Mouse (Mus musculus): ENCODE results near the gene Mettl6. TPM values are rescaled to one million over a fixed set of nuclear protein-coding genes. Genes with fewer than 3 reads are reported as not detected.

The Mettl6 gene
- total and polyA plus RNA-seq, 3 experiments: 35.6 to 39.2 TPM; not detected in 1

DNA sequence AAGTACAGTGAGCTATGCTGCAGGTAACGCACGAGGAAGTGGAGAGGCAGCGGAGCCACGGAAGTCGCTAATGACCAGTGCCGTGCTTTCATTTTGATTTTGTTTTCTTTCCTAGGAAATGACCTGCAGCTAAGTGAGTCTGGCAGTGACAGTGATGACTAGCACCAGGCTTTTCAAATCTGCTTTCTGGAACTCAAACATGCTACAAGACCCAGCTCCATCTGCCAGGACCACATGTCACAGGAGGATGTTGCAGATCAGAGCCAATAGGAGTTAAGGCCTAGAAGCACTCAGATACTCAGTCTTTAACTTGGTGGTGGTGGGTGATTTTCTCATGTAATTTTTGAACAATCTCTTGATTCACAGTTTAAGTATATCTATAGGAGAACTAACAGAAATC, 11.6 kb upstream of the Mettl6 start:
- H3K27ac ChIP-seq (ENCODE audit: control insufficient read depth, low read depth, low read length): no peak overlapping the region
- H3K4me1 ChIP-seq (ENCODE audit: control insufficient read depth in 1 of 2, insufficient read depth in 2 of 2, low read length in 2 of 2): no peaks in the 10 kb centered on the region
- H3K79me2 ChIP-seq (ENCODE audit: control insufficient read depth, insufficient read depth, low read length, poor library complexity): no peaks in the 10 kb centered on the region
- H3K27me3 ChIP-seq (ENCODE audit: control insufficient read depth in 1 of 2, insufficient read depth in 2 of 2, low read length in 2 of 2): no peaks in the 10 kb centered on the region
- no peak overlapping the region for H3K9ac ChIP-seq (ENCODE audit: control insufficient read depth, low read depth, low read length, poor library complexity, severe bottlenecking)
- TF ChIP-seq MEF2A (IDR thresholded peaks at IDR 0.05; ENCODE audit: extremely low read depth, insufficient replicate concordance, low read depth, low read length, poor library complexity, severe bottlenecking) (no peak), USF1 (IDR thresholded peaks at IDR 0.05; ENCODE audit: low read depth, low read length) (no peak), ZKSCAN1 (IDR thresholded peaks at IDR 0.05; ENCODE audit: low read depth, low read length) (no peak), MXI1 (IDR thresholded peaks at IDR 0.05; ENCODE audit: low read depth, low read length) (no peak), TBP (IDR thresholded peaks at IDR 0.05; ENCODE audit: low read depth, low read length) (no peak), EP300 (IDR thresholded peaks at IDR 0.05; ENCODE audit: low read depth in 1 of 2, low read length in 2 of 2) (no peak), ZMIZ1 (IDR thresholded peaks at IDR 0.05; ENCODE audit: low read depth, low read length) (no peak), POLR2A (IDR thresholded peaks at IDR 0.05; ENCODE audit: control insufficient read depth in 1 of 2, insufficient read depth in 1 of 2, low read depth in 1 of 2, low read length in 2 of 2, poor library complexity in 1 of 2) (no peak), SIN3A (IDR thresholded peaks at IDR 0.05; ENCODE audit: low read length) (no peak), CTCF (IDR thresholded peaks at IDR 0.05 in 2 of 3, conservative IDR thresholded peaks at IDR 0.05 in 1 of 3; ENCODE audit: control insufficient read depth in 1 of 3, insufficient read depth in 1 of 3, low read depth in 2 of 3, low read length in 3 of 3, poor library complexity in 1 of 3, severe bottlenecking in 1 of 3) (no peak), SMC3 (IDR thresholded peaks at IDR 0.05; ENCODE audit: low read depth, low read length) (no peak), ELF1 (IDR thresholded peaks at IDR 0.05; ENCODE audit: low read depth, low read length) (no peak)
- H3K4me3 ChIP-seq (ENCODE audit: control insufficient read depth in 1 of 2, insufficient read depth in 1 of 2, low read depth in 2 of 2, low read length in 2 of 2): no peak overlapping the region
- H3K9me3 ChIP-seq (replicated peaks; ENCODE audit: insufficient read depth, low read length): no peaks in the 10 kb centered on the region
- no peak for DNase-seq (ENCODE audit: low read depth, low spot score)
- peaks cover 0 to 51% of the 10 kb centered on the region in 2 experiments; a peak in 2 of 4 replicates for H3K36me3 ChIP-seq (ENCODE audit: control insufficient read depth in 1 of 2, insufficient read depth in 2 of 2, low read length in 2 of 2)

DNA sequence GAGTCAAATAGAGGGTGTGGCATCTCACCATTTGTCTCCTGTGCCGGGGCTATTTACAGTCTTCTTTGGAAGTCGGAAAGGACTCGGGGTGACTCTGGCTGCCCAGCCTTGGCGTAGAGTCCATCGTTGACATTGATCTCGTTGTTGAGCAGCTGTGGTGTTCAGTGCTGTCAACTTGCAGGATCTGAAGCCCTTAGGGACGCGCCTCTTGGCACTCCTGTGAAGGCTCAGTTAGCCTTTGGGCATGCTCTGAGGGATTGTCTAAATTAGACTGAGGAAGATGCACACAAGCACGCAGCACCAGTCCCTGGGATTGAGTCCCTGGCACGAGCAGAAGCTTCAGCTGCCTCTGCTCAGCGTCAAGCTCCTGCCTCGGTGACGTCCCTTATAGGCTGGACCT, 8.6 kb upstream of the Mettl6 start:
- Histone ChIP-seq H3K36me3 (ENCODE audit: control insufficient read depth in 1 of 2, insufficient read depth in 2 of 2, low read length in 2 of 2) (peaks cover 2 to 46% of the 10 kb centered on the region in 2 experiments; a peak in 3 of 4 replicates), H3K4me1 (ENCODE audit: control insufficient read depth in 1 of 2, insufficient read depth in 2 of 2, low read length in 2 of 2) (peaks cover 0 to 2% of the 10 kb centered on the region in 2 experiments; a peak in 1 of 4 replicates), H3K27me3 (ENCODE audit: control insufficient read depth in 1 of 2, insufficient read depth in 2 of 2, low read length in 2 of 2) (no peaks in the 10 kb centered on the region), H3K79me2 (ENCODE audit: control insufficient read depth, insufficient read depth, low read length, poor library complexity) (peaks cover 8% of the 10 kb centered on the region; the same call in 1 of the 2 replicates), H3K9me3 (replicated peaks; ENCODE audit: insufficient read depth, low read length) (no peaks in the 10 kb centered on the region), H3K4me3 (ENCODE audit: control insufficient read depth in 1 of 2, insufficient read depth in 1 of 2, low read depth in 2 of 2, low read length in 2 of 2) (no peak overlapping the region), H3K9ac (ENCODE audit: control insufficient read depth, low read depth, low read length, poor library complexity, severe bottlenecking) (no peak overlapping the region), H3K27ac (ENCODE audit: control insufficient read depth, low read depth, low read length) (no peak overlapping the region)
- no peak for DNase-seq (ENCODE audit: low read depth, low spot score)
- TF ChIP-seq HCFC1 (IDR thresholded peaks at IDR 0.05; ENCODE audit: low read depth, low read length) (no peak), EP300 (IDR thresholded peaks at IDR 0.05; ENCODE audit: low read depth in 1 of 2, low read length in 2 of 2) (no peak), MAZ (IDR thresholded peaks at IDR 0.05; ENCODE audit: low read depth, low read length) (no peak), ZMIZ1 (IDR thresholded peaks at IDR 0.05; ENCODE audit: low read depth, low read length) (no peak), MXI1 (IDR thresholded peaks at IDR 0.05; ENCODE audit: low read depth, low read length) (no peak), MAX (IDR thresholded peaks at IDR 0.05; ENCODE audit: low read length) (no peak), USF1 (IDR thresholded peaks at IDR 0.05; ENCODE audit: low read depth, low read length) (no peak), TAL1 (IDR thresholded peaks at IDR 0.05; ENCODE audit: low read length) (no peak), JUND (IDR thresholded peaks at IDR 0.05; ENCODE audit: low read depth, low read length) (no peak), UBTF (IDR thresholded peaks at IDR 0.05; ENCODE audit: borderline replicate concordance, insufficient read depth, low read depth, low read length) (no peak), TCF12 (IDR thresholded peaks at IDR 0.05; ENCODE audit: low read depth, low read length) (no peak), CTCF (IDR thresholded peaks at IDR 0.05 in 2 of 3, conservative IDR thresholded peaks at IDR 0.05 in 1 of 3; ENCODE audit: control insufficient read depth in 1 of 3, insufficient read depth in 1 of 3, low read depth in 2 of 3, low read length in 3 of 3, poor library complexity in 1 of 3, severe bottlenecking in 1 of 3) (no peak), SMC3 (IDR thresholded peaks at IDR 0.05; ENCODE audit: low read depth, low read length) (no peak), ZKSCAN1 (IDR thresholded peaks at IDR 0.05; ENCODE audit: low read depth, low read length) (no peak)
